Mouse (Mus musculus) liver, adult 2 months (tissue): ENCODE data around the gene C1qtnf5. TPM values are rescaled to one million over a fixed set of nuclear protein-coding genes. Genes with fewer than 3 reads are reported as not detected.

Source experiments
- DNase-seq: peaks from one replicate; pipeline ENCODE4 v3.0.0-alpha.2; 2011; ENCODE audit warnings: low read depth, low spot score; ENCODE audit errors: extremely low read depth
- H3K27ac ChIP-seq: fragments of 200-500 bp; replicated peaks from 2 replicates; pipeline ENCODE4 v1.5.1; 2012; ENCODE audit warnings: low read depth, mild to moderate bottlenecking, control low read depth, inconsistent platforms, low read length; ENCODE audit not compliant: insufficient read depth
- H3K27me3 ChIP-seq: fragments of 200-500 bp; 2 replicates; pipeline ENCODE4 v1.6.1; 2012; ENCODE audit warnings: mild to moderate bottlenecking, moderate library complexity, low read length, inconsistent platforms; ENCODE audit not compliant: control insufficient read depth, insufficient read depth
- H3K36me3 ChIP-seq: fragments of 200-500 bp; 2 replicates; pipeline ENCODE4 v1.6.1; 2012; ENCODE audit warnings: low read length, inconsistent platforms; ENCODE audit not compliant: control insufficient read depth, insufficient read depth
- H3K4me1 ChIP-seq: fragments of 200-500 bp; 2 replicates; pipeline ENCODE4 v1.6.1; 2011; ENCODE audit warnings: low read length; ENCODE audit not compliant: control insufficient read depth, insufficient read depth
- H3K4me3 ChIP-seq: fragments of 200-500 bp; 2 replicates; pipeline ENCODE4 v1.5.1; 2011; ENCODE audit warnings: low read depth, mild to moderate bottlenecking, control low read depth, low read length, moderate library complexity; ENCODE audit not compliant: insufficient read depth
- H3K79me2 ChIP-seq: fragments of 200-500 bp; 2 replicates; pipeline ENCODE4 v1.6.1; 2012; ENCODE audit warnings: inconsistent platforms, mild to moderate bottlenecking, low read length, moderate library complexity; ENCODE audit not compliant: control insufficient read depth, insufficient read depth
- H3K9ac ChIP-seq: fragments of 200-500 bp; 2 replicates; pipeline ENCODE4 v1.6.1; 2012; ENCODE audit warnings: low read depth, mild to moderate bottlenecking, control low read depth, inconsistent platforms, low read length
- CTCF ChIP-seq: fragments of 200-500 bp; IDR thresholded peaks from 2 replicates; pipeline ENCODE4 v1.5.1; 2011; ENCODE audit warnings: low read depth, low read length, control low read depth
- POLR2A ChIP-seq: fragments of 200-500 bp; IDR thresholded peaks from 2 replicates; pipeline ENCODE4 v1.6.1; 2011; ENCODE audit warnings: low read length, control low read depth; ENCODE audit not compliant: insufficient read depth; ENCODE audit errors: extremely low read depth
- WGBS: fragments of 180-500 bp; shearing (Covaris S2); methylation state at CpG from one replicate; pipeline ENCODE4 v1.1.7; 2018; 5-methylcytosine and 5-hydroxymethylcytosine counted together
- polyA plus RNA-seq: library from polyadenylated mRNA; depleted of rRNA; stranded (reverse); fragments of >200 nt; gene quantifications from 2 replicates; pipeline ENCODE4 v1.2.3, GENCODE M21; 2012
- total RNA-seq: library from RNA; depleted of rRNA; stranded (reverse); fragments of >200 nt; gene quantifications from 2 replicates; pipeline ENCODE4 v1.2.3, GENCODE M21; 2014

C1qtnf5 gene
- total and polyA plus RNA-seq, 2 experiments: 3.0 to 5.7 TPM

DNA sequence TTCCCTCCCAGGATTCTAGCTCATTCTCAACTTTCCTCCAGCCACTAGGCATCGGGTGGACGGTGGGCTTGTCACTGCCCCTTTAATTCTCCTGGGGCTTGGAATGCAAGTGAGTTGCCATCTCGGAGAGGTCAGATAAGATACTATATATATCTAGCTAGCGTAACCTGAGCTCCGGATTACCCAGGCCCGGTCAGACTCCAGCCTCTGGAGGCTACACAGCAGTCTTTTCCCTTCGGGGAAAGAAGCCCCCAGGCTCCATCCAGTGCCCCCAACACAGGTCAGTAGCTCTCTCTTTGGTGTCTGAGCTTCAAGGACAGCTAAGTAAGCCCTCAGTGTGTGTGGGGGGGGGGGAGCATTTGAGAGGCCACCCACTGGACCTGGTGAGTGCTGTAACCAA lies 37.8 kb upstream of the C1qtnf5 start:
- Histone ChIP-seq H3K4me3 (no peak overlapping the region), H3K36me3 (no peaks in the 10 kb centered on the region), H3K27me3 (no peaks in the 10 kb centered on the region), H3K27ac (no peak overlapping the region), H3K79me2 (no peaks in the 10 kb centered on the region), H3K4me1 (no peaks in the 10 kb centered on the region), H3K9ac (no peak overlapping the region)
- WGBS: 58% methylated on average over 7 of the region's 7 CpGs
- no peak for DNase-seq
- TF ChIP-seq POLR2A (no peak), CTCF (no peak)

DNA sequence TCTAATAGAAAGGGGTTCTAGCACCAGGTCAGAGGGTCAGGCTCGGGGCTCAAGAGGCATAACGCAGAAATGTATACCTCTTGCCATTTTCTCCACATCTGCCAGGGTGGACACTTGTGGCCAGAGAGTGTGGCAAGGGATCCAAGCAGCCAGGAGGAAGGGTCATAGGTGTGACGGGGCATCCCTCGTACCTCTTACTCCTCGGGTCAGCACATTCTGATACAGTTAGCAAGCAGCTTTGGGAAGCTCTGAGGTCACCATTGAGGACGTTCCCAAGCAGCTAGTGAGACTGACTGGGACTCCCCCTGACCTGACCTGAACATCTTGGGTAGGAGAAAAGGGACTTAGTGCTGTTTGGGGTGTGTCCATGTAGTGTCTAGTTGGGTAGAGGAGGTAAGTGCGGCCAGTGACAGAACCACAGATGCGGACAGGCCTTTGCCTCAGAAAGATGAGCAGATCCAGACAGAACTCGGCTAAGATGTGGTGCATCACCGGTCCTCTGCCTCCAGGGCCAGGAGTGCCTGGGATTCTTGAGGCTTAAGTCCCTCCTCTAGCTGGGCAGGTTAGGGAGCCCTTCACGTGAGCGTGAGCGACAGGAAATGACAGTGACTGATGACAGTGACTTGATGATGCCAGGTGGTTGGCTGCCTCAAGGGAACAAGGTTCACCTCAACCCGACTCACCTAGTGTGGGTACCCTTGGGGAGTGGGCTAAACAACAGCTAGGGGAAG lies 36.8 kb upstream of the C1qtnf5 start:
- 87% methylated on average over 14 of the region's 14 CpGs for WGBS
- H3K79me2 ChIP-seq: no peaks in the 10 kb centered on the region
- H3K27me3 ChIP-seq: no peaks in the 10 kb centered on the region
- DNase-seq: no peak
- no peak overlapping the region for H3K9ac ChIP-seq
- TF ChIP-seq POLR2A (no peak), CTCF (no peak)
- no peak overlapping the region for H3K4me3 ChIP-seq
- no peaks in the 10 kb centered on the region for H3K36me3 ChIP-seq
- H3K27ac ChIP-seq: no peak overlapping the region
- no peaks in the 10 kb centered on the region for H3K4me1 ChIP-seq

DNA sequence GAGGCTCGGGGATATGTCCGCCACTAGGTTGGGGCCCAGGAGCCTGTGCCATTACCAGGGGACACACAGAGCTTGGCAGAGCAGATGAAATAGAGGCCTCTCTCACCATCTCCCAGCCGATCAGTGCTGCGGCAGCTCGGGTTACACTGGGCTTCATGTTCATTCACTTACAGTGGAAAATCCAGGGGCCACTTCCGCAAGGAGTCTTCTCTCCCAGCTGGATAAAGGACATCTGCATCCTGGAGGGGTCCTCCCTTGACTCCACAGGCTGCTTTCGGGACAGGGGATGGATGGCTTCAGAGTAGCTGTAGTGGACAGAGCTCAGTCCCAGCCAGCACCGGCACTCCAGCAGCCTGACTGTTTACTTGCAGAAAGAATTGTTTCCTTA lies 36.2 kb upstream of the C1qtnf5 start:
- no peak for TF ChIP-seq CTCF
- DNase-seq: no peak
- H3K27me3 ChIP-seq: no peaks in the 10 kb centered on the region
- no peak overlapping the region for H3K27ac ChIP-seq
- H3K79me2 ChIP-seq: no peaks in the 10 kb centered on the region
- H3K4me3 ChIP-seq: no peak overlapping the region
- H3K4me1 ChIP-seq: no peaks in the 10 kb centered on the region
- no peak overlapping the region for H3K9ac ChIP-seq
- 88% methylated on average over 8 of the region's 8 CpGs for WGBS
- no peaks in the 10 kb centered on the region for H3K36me3 ChIP-seq

DNA sequence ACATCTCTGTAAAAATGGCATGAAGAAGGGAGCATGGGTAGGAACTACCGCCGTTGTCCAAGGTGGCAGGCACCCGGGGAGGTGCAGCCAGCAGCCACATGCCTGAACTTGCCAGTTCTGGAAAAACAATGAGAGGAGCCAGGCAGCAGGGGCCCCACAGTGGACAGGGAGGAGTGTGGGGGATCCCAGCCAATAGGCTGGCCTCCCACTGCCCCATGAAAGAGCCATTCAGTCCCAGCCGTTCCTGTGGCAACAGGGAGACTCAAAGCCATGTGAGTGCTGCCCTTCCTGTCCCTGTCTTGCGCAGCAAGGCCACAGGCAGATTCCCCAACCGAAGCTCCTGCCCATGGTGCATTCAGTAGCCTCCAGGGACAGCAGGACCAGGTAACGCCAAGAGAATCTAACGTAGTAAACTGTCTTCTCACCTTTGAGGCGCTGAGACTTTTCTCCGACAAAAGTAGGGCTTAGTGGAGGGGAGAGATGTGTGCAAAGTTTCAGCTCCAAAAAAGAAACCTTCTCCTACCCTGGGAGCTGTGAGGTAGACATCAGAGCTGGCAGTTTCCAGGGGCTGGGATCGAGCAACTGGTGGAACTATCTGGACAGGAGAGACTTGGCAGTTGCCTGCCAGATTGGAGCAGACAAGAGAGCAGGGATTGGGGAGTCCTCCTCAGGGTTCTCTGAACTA lies 35.0 kb upstream of the C1qtnf5 start:
- H3K27ac ChIP-seq: no peak overlapping the region
- peaks cover 4% of the 10 kb centered on the region; the same call in 1 of the 2 replicates for H3K4me1 ChIP-seq
- DNase-seq: no peak
- TF ChIP-seq CTCF (no peak), POLR2A (no peak)
- H3K9ac ChIP-seq: no peak overlapping the region
- WGBS: 67% methylated on average over 11 of the region's 11 CpGs
- H3K36me3 ChIP-seq: no peaks in the 10 kb centered on the region
- H3K79me2 ChIP-seq: no peaks in the 10 kb centered on the region
- no peak overlapping the region for H3K4me3 ChIP-seq
- no peaks in the 10 kb centered on the region for H3K27me3 ChIP-seq

DNA sequence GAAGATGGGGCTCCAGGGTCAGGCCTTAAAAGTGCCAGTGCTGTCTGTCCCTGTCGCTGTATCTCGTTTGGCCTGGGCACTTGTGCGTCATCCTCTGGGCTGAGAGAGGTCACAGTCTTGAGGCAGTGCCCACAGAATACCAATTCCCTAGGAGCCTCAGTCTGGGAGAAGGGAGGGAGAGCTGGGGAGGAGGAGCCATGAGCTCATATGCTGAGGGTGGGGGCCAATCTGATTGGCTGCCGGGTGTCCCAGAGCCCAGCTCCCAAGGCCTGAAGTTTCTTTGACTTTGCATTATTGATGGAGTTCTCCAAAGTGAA lies 34.5 kb upstream of the C1qtnf5 start:
- H3K4me1 ChIP-seq: peaks cover 4% of the 10 kb centered on the region; the same call in 1 of the 2 replicates
- no peak for DNase-seq
- H3K27ac ChIP-seq: no peak overlapping the region
- no peak for TF ChIP-seq CTCF
- no peak for TF ChIP-seq POLR2A
- no peaks in the 10 kb centered on the region for H3K36me3 ChIP-seq
- 72% methylated on average over 4 of the region's 4 CpGs for WGBS
- no peaks in the 10 kb centered on the region for H3K27me3 ChIP-seq
- H3K4me3 ChIP-seq: no peak overlapping the region
- no peak overlapping the region for H3K9ac ChIP-seq
- H3K79me2 ChIP-seq: no peaks in the 10 kb centered on the region

DNA sequence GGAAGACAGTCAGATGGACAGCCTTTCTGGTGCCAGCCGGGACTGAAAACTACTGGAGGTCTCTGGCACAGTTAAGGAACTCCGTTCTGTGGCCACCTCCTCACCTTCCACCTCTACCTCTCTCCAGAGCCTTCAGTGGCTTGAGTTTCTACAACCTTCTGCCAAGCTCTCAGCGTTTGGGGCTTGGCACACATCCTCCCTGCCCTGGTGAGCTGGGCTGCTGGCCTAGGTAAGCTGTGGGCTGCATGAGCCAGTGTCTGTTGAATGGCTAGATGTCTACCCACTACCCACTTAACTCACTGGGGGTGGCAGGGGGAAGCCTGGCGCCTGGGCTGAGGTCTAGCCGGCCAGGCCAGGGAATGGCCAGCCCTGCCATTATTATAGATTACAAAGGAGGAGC lies 33.9 kb upstream of the C1qtnf5 start:
- no peaks in the 10 kb centered on the region for H3K36me3 ChIP-seq
- H3K4me3 ChIP-seq: no peak overlapping the region
- H3K27ac ChIP-seq: no peak overlapping the region
- DNase-seq: no peak
- peaks cover 7% of the 10 kb centered on the region; the same call in 1 of the 2 replicates for H3K4me1 ChIP-seq
- WGBS: 82% methylated on average over 5 of the region's 5 CpGs
- TF ChIP-seq CTCF (no peak), POLR2A (no peak)
- H3K9ac ChIP-seq: no peak overlapping the region
- H3K79me2 ChIP-seq: no peaks in the 10 kb centered on the region
- H3K27me3 ChIP-seq: no peaks in the 10 kb centered on the region
